Mouse (Mus musculus) heart, adult 9 months (tissue): ENCODE results near the gene Olfr548-ps1.
"Not testable (repeated sequence)": the region's sequence is repeated elsewhere in the genome, so short reads cannot be mapped to it uniquely, and the experiment has no call there.

Experiments used
- DNase-seq, 2 experiments: peaks; one replicate each; pipeline ENCODE4 v3.0.0; 2022; ENCODE audit warnings: low spot score in 2 of 2

Gene Olfr548-ps1

DNA sequence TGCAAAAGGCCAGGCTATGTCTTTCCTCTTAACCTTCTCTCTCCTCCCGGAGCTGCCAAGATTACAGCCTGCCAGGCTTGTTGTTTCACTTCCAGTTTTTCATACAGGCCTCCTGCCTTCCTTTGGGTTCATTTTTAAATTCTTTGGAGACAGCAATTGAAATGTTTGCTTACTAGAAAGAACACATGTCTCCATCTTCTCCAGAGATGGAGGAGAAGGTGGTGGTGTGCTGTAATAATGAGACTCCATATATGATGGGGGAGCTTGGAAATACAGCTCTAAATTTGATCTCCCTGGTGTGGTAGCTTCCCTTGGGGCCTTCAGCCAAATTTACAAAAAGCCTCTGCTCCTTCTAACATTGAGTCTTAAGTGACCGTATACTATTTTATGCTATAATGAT is at the start of gene Olfr548-ps1:
Gene Olfr548-ps1 (plus strand): TSS at position 301 of the 400 bp plus-strand sequence.
- no peak for DNase-seq

DNA sequence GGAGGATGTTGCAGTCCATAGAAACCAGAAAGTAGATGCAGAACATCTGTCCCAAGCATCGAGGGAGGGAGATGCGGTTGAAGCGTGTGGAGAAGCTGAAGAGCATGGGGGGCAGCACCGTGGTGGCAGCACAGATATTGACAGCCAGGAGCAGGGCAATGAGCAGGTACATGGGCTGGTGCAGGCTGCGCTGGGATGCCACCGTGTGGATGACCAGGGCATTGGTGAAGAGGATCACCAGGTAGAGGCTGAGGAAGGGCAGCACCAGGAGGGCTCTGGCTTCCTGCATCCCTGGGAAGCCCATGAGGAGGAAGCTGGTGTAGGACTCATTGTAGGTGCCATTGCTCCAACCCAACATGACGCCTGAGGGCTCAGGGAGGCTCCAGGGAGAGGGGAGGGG is 46.3 kb upstream of the Olfr548-ps1 start:
- DNase-seq = not testable (repeated sequence)

DNA sequence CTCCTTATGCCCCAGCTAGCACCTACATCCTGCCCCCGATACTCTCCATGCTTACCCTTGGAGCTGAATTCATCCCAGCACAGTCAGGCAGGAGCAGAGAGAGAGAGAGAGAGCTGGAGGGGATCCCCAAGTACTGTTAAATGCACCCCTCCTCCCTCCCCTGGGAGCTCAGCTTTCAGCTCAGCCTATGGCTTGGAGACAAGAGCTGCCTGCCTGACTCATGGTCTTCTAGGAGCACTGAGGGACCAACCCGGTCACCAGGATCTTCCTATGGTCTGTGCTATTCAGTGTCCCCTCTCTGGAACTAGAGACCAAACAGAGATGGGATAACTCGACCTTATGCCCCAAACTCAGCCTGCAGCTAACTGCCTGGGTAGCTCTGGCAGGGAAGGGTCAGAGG is 41.2 kb upstream of the Olfr548-ps1 start, which contains the start of gene Olfr545:
Gene Olfr545 (minus strand): TSS at position 101 of the 400 bp plus-strand sequence.
- no peak for DNase-seq

GRCm38 (mm10) chr7:102501986-102502385 is 38.7 kb upstream of the Olfr548-ps1 start:
- no peak for DNase-seq

DNA sequence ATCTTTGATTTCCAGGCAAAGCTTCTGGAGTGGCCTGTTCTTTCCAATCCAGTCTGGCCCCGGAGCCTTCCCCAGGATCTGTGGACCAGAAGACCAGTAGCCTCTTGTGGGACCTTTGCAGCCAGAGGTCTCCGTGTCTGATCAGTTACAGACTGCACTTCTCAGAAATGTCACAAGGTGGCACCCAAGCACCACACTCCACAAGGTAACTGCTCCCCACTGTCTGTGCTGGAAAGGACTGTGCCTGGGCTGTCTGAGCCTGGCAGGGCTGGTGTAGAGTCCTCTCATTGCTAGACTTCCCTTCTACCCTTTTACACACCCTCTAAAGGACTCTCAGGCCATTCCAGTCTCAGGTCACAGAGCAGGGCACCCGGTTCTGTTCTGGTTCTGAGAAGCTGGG is 33.8 kb upstream of the Olfr548-ps1 start:
- peak; percentile 20 to 64 for DNase-seq

- no peak for DNase-seq
Measured at GRCm38 (mm10) chr7:102508066-102508465, 32.6 kb upstream of the Olfr548-ps1 start.

- no peak for DNase-seq
Measured at GRCm38 (mm10) chr7:102508666-102509065, 32.0 kb upstream of the Olfr548-ps1 start.

DNA sequence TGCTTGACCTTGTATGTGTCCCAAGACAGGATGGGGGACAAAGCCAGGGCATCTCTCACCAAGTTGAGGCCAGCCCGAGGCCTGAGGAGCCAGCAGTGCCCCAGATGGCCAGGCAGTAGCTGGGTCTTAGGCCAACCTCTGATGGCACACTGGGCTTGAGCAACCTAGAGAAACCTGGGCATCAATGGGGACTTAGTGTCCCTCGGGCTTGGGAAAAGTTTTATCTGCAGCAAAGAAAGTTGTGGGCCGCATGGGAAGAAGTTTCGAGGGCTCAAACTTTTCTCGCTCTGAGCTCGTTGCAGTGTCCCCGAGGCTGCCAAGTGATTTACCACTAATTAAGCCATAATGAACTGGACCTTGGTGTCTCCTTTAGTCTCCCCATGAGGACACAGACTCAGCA is 31.0 kb upstream of the Olfr548-ps1 start:
- DNase-seq = no peak

DNA sequence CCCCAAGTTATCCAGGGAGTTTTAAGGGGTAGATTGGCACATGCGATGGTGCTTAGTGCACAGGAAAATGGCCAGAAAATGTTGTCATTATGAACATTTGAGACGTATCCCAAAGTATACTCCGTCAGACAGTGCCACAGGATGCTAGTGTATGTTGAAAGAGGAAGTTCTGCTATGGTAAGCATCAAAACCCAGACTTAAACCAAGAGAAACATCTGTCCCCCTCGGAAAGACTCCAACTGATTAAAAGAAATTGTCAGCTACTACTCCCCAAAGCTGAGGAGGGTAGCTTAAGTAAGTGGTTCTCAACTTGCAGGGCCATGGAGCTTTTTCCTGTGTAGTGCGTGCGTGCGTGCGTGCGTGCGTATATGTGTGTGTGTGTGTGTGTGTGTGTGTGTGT is 28.8 kb upstream of the Olfr548-ps1 start:
- DNase-seq = no peak

GRCm38 (mm10) chr7:102512814-102513435 is 27.8 kb upstream of the Olfr548-ps1 start:
- peak; percentile 62 to 71 for DNase-seq

- DNase-seq = no peak
Measured at GRCm38 (mm10) chr7:102514144-102514543, 26.6 kb upstream of the Olfr548-ps1 start.

GRCm38 (mm10) chr7:102516261-102517050 is 24.2 kb upstream of the Olfr548-ps1 start:
- DNase-seq = no peak

DNA sequence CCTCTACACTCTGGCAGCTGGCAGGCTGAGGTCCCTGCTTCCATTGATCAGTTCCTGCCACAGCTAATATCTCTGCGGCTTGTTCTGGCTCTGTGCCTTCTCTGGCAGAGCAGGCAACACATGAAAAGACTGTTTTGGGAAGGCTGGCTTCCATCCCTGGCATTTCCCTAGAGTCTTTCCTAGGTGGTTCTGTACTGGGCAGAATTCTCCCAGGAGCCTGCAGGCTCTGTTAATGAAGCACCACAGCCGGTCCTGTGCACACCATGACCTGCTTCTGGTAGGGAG is 23.7 kb upstream of the Olfr548-ps1 start:
- no peak for DNase-seq

DNA sequence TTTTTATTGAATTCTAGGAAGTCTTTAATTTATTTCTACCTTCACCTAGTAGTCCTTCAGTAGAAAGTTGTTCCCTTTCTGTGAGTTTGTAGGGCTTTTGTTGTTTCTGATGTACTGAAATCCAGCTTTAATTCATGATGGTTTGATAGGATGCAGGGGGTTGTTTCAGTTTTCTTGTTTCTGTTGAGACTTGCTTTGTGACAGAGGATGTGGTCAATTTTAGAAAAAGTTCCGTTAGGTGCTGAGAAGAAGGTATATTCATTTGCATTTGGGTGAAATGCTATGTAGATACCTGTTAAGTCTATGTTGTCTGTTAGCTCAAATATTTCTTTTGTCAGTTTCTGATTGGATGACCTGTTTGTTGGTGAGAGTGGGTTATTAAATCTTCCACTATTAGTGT is 11.6 kb upstream of the Olfr548-ps1 start:
- no peak for DNase-seq

- no peak for DNase-seq
Measured at GRCm38 (mm10) chr7:102534449-102534848, 6.2 kb upstream of the Olfr548-ps1 start, which contains the start of gene Olfr547. Gene Olfr547, plus strand, starts transcription at chr7:102534749.

DNA sequence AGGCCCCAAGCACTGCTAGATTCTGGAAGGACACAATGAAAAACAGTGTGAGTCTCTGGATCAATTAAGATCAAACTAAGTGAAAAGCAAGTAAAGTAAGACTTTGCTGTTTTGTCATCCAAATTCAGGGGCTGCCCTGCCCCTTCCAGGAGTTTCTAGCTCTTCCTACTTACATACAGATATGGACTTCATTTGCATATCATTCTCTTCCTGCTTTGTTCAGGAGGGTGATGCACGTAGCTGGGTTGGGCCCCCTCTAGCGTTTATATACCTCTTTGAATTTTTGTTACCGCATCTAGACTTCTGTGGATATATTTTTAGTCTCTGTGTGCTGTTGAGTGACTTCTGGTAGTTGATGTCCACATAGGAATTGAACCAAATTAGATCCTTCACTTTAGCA is 555 bp downstream of the Olfr548-ps1 start:
- DNase-seq = no peak

GRCm38 (mm10) chr7:102549570-102549969 is 8.9 kb downstream of the Olfr548-ps1 start, which contains the start of gene Olfr549:
Gene Olfr549, plus strand, starts transcription at chr7:102549870.
- DNase-seq = no peak

DNA sequence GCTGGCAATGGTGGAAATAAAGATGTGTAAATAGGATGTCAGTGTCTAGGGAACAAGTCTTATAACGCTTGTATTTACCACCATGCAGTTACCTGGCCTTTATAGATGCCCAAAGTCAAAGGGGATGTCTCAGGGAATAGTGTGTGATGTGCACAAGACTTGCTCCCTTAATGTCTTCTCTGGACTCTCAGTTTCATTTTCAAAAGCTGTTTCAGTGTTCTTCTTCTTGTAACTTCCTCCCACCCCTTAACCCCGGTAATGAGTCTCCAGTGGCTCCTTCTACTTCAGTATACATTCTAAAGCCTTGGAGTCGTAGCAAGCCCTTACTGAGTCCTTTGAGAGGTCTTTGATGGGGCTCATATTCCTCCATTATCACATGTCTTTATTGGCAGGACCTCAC is 12.6 kb downstream of the Olfr548-ps1 start:
- DNase-seq = no peak

- DNase-seq = peak; percentile 93
Measured at GRCm38 (mm10) chr7:102564999-102565997, 24.6 kb downstream of the Olfr548-ps1 start, which contains the start of gene Trim21. Gene Trim21, minus strand, starts transcription at chr7:102565486.

- DNase-seq = no peak
Measured at GRCm38 (mm10) chr7:102566219-102566618, 25.5 kb downstream of the Olfr548-ps1 start.

- DNase-seq = peak in 1 of 2 experiments; percentile 10
Measured at GRCm38 (mm10) chr7:102571142-102571541, 30.4 kb downstream of the Olfr548-ps1 start, which contains the start of gene Olfr550. Gene Olfr550, plus strand, starts transcription at chr7:102571442.
